Mouse (Mus musculus) ES-Bruce4 (cell line): ENCODE results near the gene Slc22a12. TPM values are rescaled to one million over a fixed set of nuclear protein-coding genes. Genes with fewer than 3 reads are reported as not detected.

Source experiments
- H3K27ac ChIP-seq: 2 replicates; pipeline ENCODE4 v1.5.1; 2012; ENCODE audit warnings: low read length, inconsistent platforms; ENCODE audit not compliant: insufficient read depth
- H3K27me3 ChIP-seq: 2 replicates; pipeline ENCODE4 v1.6.1; 2012; ENCODE audit warnings: mild to moderate bottlenecking, low read length, inconsistent platforms; ENCODE audit not compliant: control insufficient read depth, poor library complexity, insufficient read depth, severe bottlenecking
- H3K36me3 ChIP-seq: 2 replicates; pipeline ENCODE4 v1.6.1; 2012; ENCODE audit warnings: inconsistent platforms, mild to moderate bottlenecking, low read length, moderate library complexity; ENCODE audit not compliant: control insufficient read depth, poor library complexity, insufficient read depth, severe bottlenecking
- H3K4me1 ChIP-seq: one replicate; pipeline ENCODE4 v1.8.1; 2011; ENCODE audit warnings: low read length; ENCODE audit not compliant: control insufficient read depth, insufficient read depth
- H3K4me3 ChIP-seq: 2 replicates; pipeline ENCODE4 v1.5.1; 2011; ENCODE audit warnings: low read depth, mild to moderate bottlenecking, low read length
- H3K9ac ChIP-seq: 2 replicates; pipeline ENCODE4 v1.6.1; 2012; ENCODE audit warnings: low read depth, mild to moderate bottlenecking, inconsistent platforms; ENCODE audit not compliant: poor library complexity, severe bottlenecking
- H3K9me3 ChIP-seq: replicated peaks from 2 replicates; pipeline ENCODE4 v1.6.1; 2012; ENCODE audit warnings: mild to moderate bottlenecking, low read length, inconsistent platforms; ENCODE audit not compliant: control insufficient read depth, poor library complexity, insufficient read depth, severe bottlenecking
- CTCF ChIP-seq: IDR thresholded peaks from one replicate; pipeline ENCODE4 v1.8.1; 2011; ENCODE audit warnings: low read depth, low read length
- EP300 ChIP-seq: IDR thresholded peaks from 2 replicates; pipeline ENCODE4 v1.6.1; 2011; ENCODE audit warnings: low read depth, low read length; ENCODE audit not compliant: insufficient read depth
- polyA plus RNA-seq: library from polyadenylated mRNA; stranded (reverse); fragments of >200 nt; gene quantifications from 2 replicates; pipeline ENCODE4 v1.2.4, GENCODE M21; 2011; ENCODE audit warnings: low read depth; ENCODE audit not compliant: missing spikeins, insufficient read depth, insufficient read length

The Slc22a12 gene
- polyA plus RNA-seq, 1 experiment, result not detected

DNA sequence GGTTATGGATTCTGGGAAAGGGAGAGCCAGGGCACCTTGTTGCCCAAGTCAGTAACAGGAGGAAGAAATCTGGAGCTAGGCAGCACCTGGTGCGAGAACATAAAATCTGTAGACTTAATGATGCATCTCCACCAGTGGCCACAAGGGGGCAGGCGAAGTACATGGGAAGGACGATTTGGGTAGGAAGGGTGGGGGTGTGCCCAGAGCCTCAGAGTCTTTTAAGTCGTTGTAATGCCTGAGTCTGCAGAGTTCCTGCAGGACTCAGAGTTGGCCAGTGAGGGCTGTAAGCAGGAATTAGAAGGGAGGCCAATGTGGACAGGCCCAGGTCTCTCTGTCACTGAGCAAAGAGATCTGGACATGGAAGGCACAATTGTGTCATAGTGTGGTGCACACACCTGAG, 53.8 kb downstream of the Slc22a12 start:
- Histone ChIP-seq H3K9ac (no peak overlapping the region), H3K4me3 (no peak overlapping the region), H3K4me1 (no peaks in the 10 kb centered on the region), H3K27me3 (no peaks in the 10 kb centered on the region), H3K27ac (no peak overlapping the region), H3K9me3 (no peaks in the 10 kb centered on the region), H3K36me3 (no peaks in the 10 kb centered on the region)
- TF ChIP-seq EP300, result no peak
- peak; percentile 95 for TF ChIP-seq CTCF

Other genes with a start within 250 kb of the Slc22a12 start
- gene Cdc42bpg, start 236.6 kb downstream of the Slc22a12 start, polyA plus RNA-seq, result 57.7 and 60.5 TPM in 2 replicates
- gene Men1, start 208.1 kb downstream of the Slc22a12 start, polyA plus RNA-seq, result 34.8 and 40.5 TPM in 2 replicates
- gene Map4k2, start 201.9 kb downstream of the Slc22a12 start, polyA plus RNA-seq, result 10.7 and 16.9 TPM in 2 replicates
- gene Sf1, start 179.3 kb downstream of the Slc22a12 start, polyA plus RNA-seq, result 333 and 355 TPM in 2 replicates
- gene Pygm, start 158.6 kb downstream of the Slc22a12 start, polyA plus RNA-seq, result 4.1 and 4.6 TPM in 2 replicates
- 37.9 and 48.6 TPM in 2 replicates for gene Rasgrp2, start 143.7 kb downstream of the Slc22a12 start, polyA plus RNA-seq
- gene Nrxn2, start 124.3 kb downstream of the Slc22a12 start, polyA plus RNA-seq, result 5.6 and 7.0 TPM in 2 replicates